Mouse (Mus musculus): ENCODE measurements around the gene Psme2b. TPM values are rescaled to one million over a fixed set of nuclear protein-coding genes. Genes with fewer than 3 reads are reported as not detected.

Psme2b gene
- polyA plus RNA-seq (2015; fragmentation: Nextera tagmentation; extraction: Ambion mirVana), result 1.3 and 2.0 TPM in 2 replicates

GRCm38 (mm10) chr11:48946090-48946489, at the start of gene Psme2b:
Gene Psme2b, minus strand, starts transcription at chr11:48946190.

GRCm38 (mm10) chr11:48994018-48994417, 48.0 kb upstream of the Psme2b start, which contains the start of gene Tgtp1:
Gene Tgtp1, minus strand, starts transcription at chr11:48994172.

GRCm38 (mm10) chr11:48991740-48992520, 45.9 kb upstream of the Psme2b start, which contains the start of gene Gm12185:
Gene Gm12185, minus strand, starts transcription at chr11:48992226.

GRCm38 (mm10) chr11:48979251-48979650, 33.3 kb upstream of the Psme2b start, which contains the start of gene 9930111J21Rik1:
Gene 9930111J21Rik1, minus strand, starts transcription at chr11:48979398.

GRCm38 (mm10) chr11:48978240-48978939, 32.4 kb upstream of the Psme2b start, which contains the start of gene Olfr56:
Gene Olfr56, plus strand, starts transcription at chr11:48978889.

GRCm38 (mm10) chr11:48902021-48902420, 44.0 kb downstream of the Psme2b start, which contains the start of gene Gm5431:
Gene Gm5431, minus strand, starts transcription at chr11:48902214.

Other genes starting within 250 kb of the Psme2b start
- 330 and 341 TPM in 2 replicates for gene Rack1, start 145.9 kb downstream of the Psme2b start, polyA plus RNA-seq (2015; fragmentation: Nextera tagmentation; extraction: Ambion mirVana)
- 5.5 and 5.8 TPM in 2 replicates for gene Trim41, start 128.8 kb downstream of the Psme2b start, polyA plus RNA-seq (2015; fragmentation: Nextera tagmentation; extraction: Ambion mirVana)
- 4.1 and 4.4 TPM in 2 replicates for gene Trim7, start 120.0 kb downstream of the Psme2b start, polyA plus RNA-seq (2015; fragmentation: Nextera tagmentation; extraction: Ambion mirVana)
- 4.2 and 6.5 TPM in 2 replicates for gene Gm12184, start 119.5 kb downstream of the Psme2b start, polyA plus RNA-seq (2015; fragmentation: Nextera tagmentation; extraction: Ambion mirVana)
- gene Irgm1, start 74.5 kb downstream of the Psme2b start, polyA plus RNA-seq (2015; fragmentation: Nextera tagmentation; extraction: Ambion mirVana), result 8.6 and 9.7 TPM in 2 replicates
- 0.22 and 0.28 TPM in 2 replicates for gene Gm5431, start 44.0 kb downstream of the Psme2b start, polyA plus RNA-seq (2015; fragmentation: Nextera tagmentation; extraction: Ambion mirVana)
- not detected in 2 replicates for gene Olfr56, start 32.7 kb upstream of the Psme2b start, polyA plus RNA-seq (2015; fragmentation: Nextera tagmentation; extraction: Ambion mirVana)
- 0.41 and 0.45 TPM in 2 replicates for gene 9930111J21Rik1, start 33.2 kb upstream of the Psme2b start, polyA plus RNA-seq (2015; fragmentation: Nextera tagmentation; extraction: Ambion mirVana)
- not detected in 2 replicates for gene Gm12185, start 46.0 kb upstream of the Psme2b start, polyA plus RNA-seq (2015; fragmentation: Nextera tagmentation; extraction: Ambion mirVana)
- 0.21 and 0.43 TPM in 2 replicates for gene Tgtp1, start 48.0 kb upstream of the Psme2b start, polyA plus RNA-seq (2015; fragmentation: Nextera tagmentation; extraction: Ambion mirVana)
- 0.45 and 0.54 TPM in 2 replicates for gene 9930111J21Rik2, start 105.1 kb upstream of the Psme2b start, polyA plus RNA-seq (2015; fragmentation: Nextera tagmentation; extraction: Ambion mirVana)
- 0.26 and 0.29 TPM in 2 replicates for gene Tgtp2, start 118.0 kb upstream of the Psme2b start, polyA plus RNA-seq (2015; fragmentation: Nextera tagmentation; extraction: Ambion mirVana)
- gene Ifi47, start 130.4 kb upstream of the Psme2b start, polyA plus RNA-seq (2015; fragmentation: Nextera tagmentation; extraction: Ambion mirVana), result 1.8 and 1.9 TPM in 2 replicates
- gene Olfr1396, start 168.7 kb upstream of the Psme2b start, polyA plus RNA-seq (2015; fragmentation: Nextera tagmentation; extraction: Ambion mirVana), result not detected in 2 replicates
- gene Olfr1395, start 196.1 kb upstream of the Psme2b start, polyA plus RNA-seq (2015; fragmentation: Nextera tagmentation; extraction: Ambion mirVana), result not detected in 2 replicates
- not detected in 2 replicates for gene Olfr1394, start 208.2 kb upstream of the Psme2b start, polyA plus RNA-seq (2015; fragmentation: Nextera tagmentation; extraction: Ambion mirVana)
- gene Btnl9, start 241.0 kb upstream of the Psme2b start, polyA plus RNA-seq (2015; fragmentation: Nextera tagmentation; extraction: Ambion mirVana), result 0.38 and 0.53 TPM in 2 replicates

Data from neural tube, postnatal 0 days (tissue).